Mouse (Mus musculus) liver, postnatal 0 days (tissue): Measurements from ENCODE around the gene Slc25a53. TPM values are rescaled to one million over a fixed set of nuclear protein-coding genes. Genes with fewer than 3 reads are reported as not detected.

Experiments used
- ATAC-seq: fragments of 200-750 bp; cut with Nextera tagmentation; 2 replicates; pipeline ENCODE4 v1.8.0; 2017; ENCODE audit warnings: mild to moderate bottlenecking, moderate library complexity
- DNase-seq: peaks from one replicate; pipeline ENCODE4 v3.0.0-alpha.2; 2016
- H3K27ac ChIP-seq: fragments of 300-500 bp; sonication (generic); 2 replicates; pipeline ENCODE4 v1.5.1; 2014; ENCODE audit warnings: antibody characterized with exemption, moderate library complexity, mild to moderate bottlenecking, low read depth
- H3K27me3 ChIP-seq: fragments of 300-500 bp; sonication (generic); 2 replicates; pipeline ENCODE4 v1.6.1; 2014; ENCODE audit warnings: low read length, control low read depth, mixed read lengths; ENCODE audit not compliant: insufficient read depth
- H3K36me3 ChIP-seq: fragments of 300-500 bp; sonication (generic); replicated peaks from 2 replicates; pipeline ENCODE4 v1.6.1; 2014; ENCODE audit warnings: mild to moderate bottlenecking, control low read depth, low read length, moderate library complexity, mixed read lengths; ENCODE audit not compliant: insufficient read depth
- H3K4me1 ChIP-seq: fragments of 300-500 bp; sonication (generic); 2 replicates; pipeline ENCODE4 v1.6.1; 2014; ENCODE audit warnings: antibody characterized with exemption, mild to moderate bottlenecking, control low read depth; ENCODE audit not compliant: insufficient read depth
- H3K4me2 ChIP-seq: fragments of 300-500 bp; sonication (generic); 2 replicates; pipeline ENCODE4 v1.6.1; 2014; ENCODE audit warnings: low read depth, mild to moderate bottlenecking, low read length, moderate library complexity, mixed read lengths
- H3K4me3 ChIP-seq: fragments of 300-500 bp; sonication (generic); 2 replicates; pipeline ENCODE4 v1.5.1; 2014; ENCODE audit warnings: low read depth, low read length
- H3K9ac ChIP-seq: fragments of 300-500 bp; sonication (generic); replicated peaks from 2 replicates; pipeline ENCODE4 v1.6.1; 2014; ENCODE audit warnings: mild to moderate bottlenecking, moderate library complexity
- H3K9me3 ChIP-seq: fragments of 300-500 bp; sonication (generic); 2 replicates; pipeline ENCODE4 v1.6.1; 2016; ENCODE audit warnings: mild to moderate bottlenecking, control low read depth, low read length, mixed read lengths
- CTCF ChIP-seq: sonication (generic); IDR thresholded peaks from 2 replicates; pipeline ENCODE4 v1.5.1; 2016; ENCODE audit warnings: antibody characterized with exemption, low read depth
- EP300 ChIP-seq: IDR thresholded peaks from 2 replicates; pipeline ENCODE4 v1.6.1; 2016; ENCODE audit warnings: antibody characterized with exemption, low read depth, mild to moderate bottlenecking
- WGBS: fragments of 180-500 bp; shearing (Covaris S2); extraction: QIAGEN DNeasy Blood & Tissue Kit; methylation state at CpG from one replicate; pipeline ENCODE4 v1.1.7; 2014; ENCODE audit not compliant: insufficient replicate concordance; 5-methylcytosine and 5-hydroxymethylcytosine counted together
- polyA plus RNA-seq: library from polyadenylated mRNA; unstranded; fragments of >200 nt; fragmentation: Nextera tagmentation; extraction: Ambion mirVana; gene quantifications from 2 replicates; pipeline ENCODE4 v1.2.1, GENCODE M21; 2015

Gene Slc25a53
- polyA plus RNA-seq, 1 experiment from 2014 or later = 2.0 TPM

GRCm38 (mm10) chrX:136937985-136938384 is 100.1 kb downstream of the Slc25a53 start:
- no peak overlapping the region for H3K27ac ChIP-seq
- TF ChIP-seq CTCF = no peak
- no peak for TF ChIP-seq EP300
- 19% methylated on average over 3 of the region's 3 CpGs for WGBS
- no peaks in the 10 kb centered on the region for H3K9me3 ChIP-seq
- no peaks in the 10 kb centered on the region for H3K36me3 ChIP-seq
- no peak overlapping the region for H3K4me3 ChIP-seq
- H3K4me2 ChIP-seq = no peak overlapping the region
- no peak for DNase-seq
- no peak overlapping the region for H3K9ac ChIP-seq
- H3K4me1 ChIP-seq = no peaks in the 10 kb centered on the region
- H3K27me3 ChIP-seq = no peaks in the 10 kb centered on the region
- no peak for ATAC-seq

Other genes starting within 250 kb of the Slc25a53 start
- gene Plp1, start 215.6 kb downstream of the Slc25a53 start, polyA plus RNA-seq = 0.18 and 0.26 TPM in 2 replicates
- gene Rab9b, start 169.5 kb downstream of the Slc25a53 start, polyA plus RNA-seq = not detected in 2 replicates
- not detected in 2 replicates for gene H2bfm, start 111.0 kb downstream of the Slc25a53 start, polyA plus RNA-seq
- 12.9 and 16.1 TPM in 2 replicates for gene Tmsb15b2, start 62.8 kb downstream of the Slc25a53 start, polyA plus RNA-seq
- gene Tmsb15l, start 61.4 kb downstream of the Slc25a53 start, polyA plus RNA-seq = 0.45 and 1.3 TPM in 2 replicates
- 8.7 and 9.1 TPM in 2 replicates for gene Tmsb15b1, start 61.4 kb downstream of the Slc25a53 start, polyA plus RNA-seq
- 0.21 and 0.25 TPM in 2 replicates for gene Zcchc18, start 45.1 kb downstream of the Slc25a53 start, polyA plus RNA-seq
- 1.1 and 1.5 TPM in 2 replicates for gene Fam199x, start 11.3 kb upstream of the Slc25a53 start, polyA plus RNA-seq
- gene Esx1, start 83.8 kb upstream of the Slc25a53 start, polyA plus RNA-seq = not detected in 2 replicates